Mouse (Mus musculus) E14TG2a.4 (cell line): ENCODE measurements around the gene Mtor.

Source experiments
- H3K27me3 ChIP-seq: 2 replicates; pipeline ENCODE4 v1.6.1; 2014; ENCODE audit warnings: low read length, control low read depth; ENCODE audit not compliant: insufficient read depth
- H3K36me3 ChIP-seq: 2 replicates; pipeline ENCODE4 v1.6.1; 2014; ENCODE audit warnings: low read length, control low read depth; ENCODE audit not compliant: insufficient read depth
- H3K4me1 ChIP-seq: replicated peaks from 2 replicates; pipeline ENCODE4 v1.6.1; 2014; ENCODE audit warnings: low read depth, low read length, control low read depth
- H3K4me3 ChIP-seq: replicated peaks from 2 replicates; pipeline ENCODE4 v1.5.1; 2014; ENCODE audit warnings: mild to moderate bottlenecking, low read length
- H3K9me3 ChIP-seq: 2 replicates; pipeline ENCODE4 v1.6.1; 2014; ENCODE audit warnings: low read length, control low read depth
- CTCF ChIP-seq: conservative IDR thresholded peaks from 2 replicates; pipeline ENCODE4 v1.5.1; 2014; ENCODE audit warnings: low read length
- NANOG ChIP-seq: IDR thresholded peaks from 2 replicates; pipeline ENCODE4 v1.6.1; 2014; ENCODE audit warnings: borderline replicate concordance, low read length, mixed read lengths
- POU5F1 ChIP-seq: IDR thresholded peaks from 2 replicates; pipeline ENCODE4 v1.6.1; 2014; ENCODE audit warnings: low read length, borderline replicate concordance

Mtor gene

GRCm38 (mm10) chr4:148518235-148518795 lies 69.9 kb downstream of the Mtor start:
- H3K4me1 ChIP-seq: peaks cover 12% of the 10 kb centered on the region
- no peaks in the 10 kb centered on the region for H3K9me3 ChIP-seq
- no peaks in the 10 kb centered on the region for H3K27me3 ChIP-seq
- H3K4me3 ChIP-seq: no peak overlapping the region
- no peak for TF ChIP-seq CTCF
- TF ChIP-seq NANOG: no peak
- no peak for TF ChIP-seq POU5F1
- H3K36me3 ChIP-seq: peaks cover 79% of the 10 kb centered on the region

GRCm38 (mm10) chr4:148523538-148523937 lies 75.1 kb downstream of the Mtor start:
- Histone ChIP-seq H3K9me3 (no peaks in the 10 kb centered on the region), H3K27me3 (no peaks in the 10 kb centered on the region), H3K4me3 (no peak overlapping the region), H3K4me1 (peaks cover 2% of the 10 kb centered on the region), H3K36me3 (peaks cover 77% of the 10 kb centered on the region)
- TF ChIP-seq CTCF: no peak
- TF ChIP-seq POU5F1: no peak

- no peaks in the 10 kb centered on the region for H3K4me1 ChIP-seq
- H3K4me3 ChIP-seq: no peak overlapping the region
- TF ChIP-seq NANOG: no peak
- TF ChIP-seq POU5F1: no peak
- TF ChIP-seq CTCF: no peak
- H3K27me3 ChIP-seq: no peaks in the 10 kb centered on the region
- no peaks in the 10 kb centered on the region for H3K9me3 ChIP-seq
- peaks cover 84% of the 10 kb centered on the region for H3K36me3 ChIP-seq
These were observed 78.9 kb downstream of the Mtor start for GRCm38 (mm10) chr4:148527158-148527910.

- no peak overlapping the region for H3K4me3 ChIP-seq
- H3K9me3 ChIP-seq: no peaks in the 10 kb centered on the region
- H3K4me1 ChIP-seq: no peaks in the 10 kb centered on the region
- H3K36me3 ChIP-seq: peaks cover 93% of the 10 kb centered on the region
- no peaks in the 10 kb centered on the region for H3K27me3 ChIP-seq
- TF ChIP-seq CTCF (no peak), POU5F1 (no peak), NANOG (no peak)
These were observed 81.9 kb downstream of the Mtor start for GRCm38 (mm10) chr4:148530351-148530750.

- Histone ChIP-seq H3K36me3 (peaks cover 93% of the 10 kb centered on the region), H3K4me3 (no peak overlapping the region), H3K4me1 (no peaks in the 10 kb centered on the region), H3K9me3 (no peaks in the 10 kb centered on the region), H3K27me3 (no peaks in the 10 kb centered on the region)
- no peak for TF ChIP-seq POU5F1
- TF ChIP-seq CTCF: no peak
- TF ChIP-seq NANOG: no peak
These were observed 82.4 kb downstream of the Mtor start for GRCm38 (mm10) chr4:148530778-148531177.

GRCm38 (mm10) chr4:148531341-148531740 lies 82.9 kb downstream of the Mtor start:
- TF ChIP-seq CTCF: no peak
- no peak for TF ChIP-seq POU5F1
- TF ChIP-seq NANOG: no peak
- H3K27me3 ChIP-seq: no peaks in the 10 kb centered on the region
- H3K9me3 ChIP-seq: no peaks in the 10 kb centered on the region
- peaks cover 93% of the 10 kb centered on the region for H3K36me3 ChIP-seq
- no peaks in the 10 kb centered on the region for H3K4me1 ChIP-seq
- no peak overlapping the region for H3K4me3 ChIP-seq

GRCm38 (mm10) chr4:148532516-148532915 lies 84.1 kb downstream of the Mtor start:
- Histone ChIP-seq H3K27me3 (no peaks in the 10 kb centered on the region), H3K9me3 (no peaks in the 10 kb centered on the region), H3K4me3 (no peak overlapping the region), H3K4me1 (no peaks in the 10 kb centered on the region), H3K36me3 (peaks cover 93% of the 10 kb centered on the region)
- TF ChIP-seq CTCF (no peak), POU5F1 (no peak), NANOG (no peak)

- Histone ChIP-seq H3K9me3 (no peaks in the 10 kb centered on the region), H3K36me3 (peaks cover 96% of the 10 kb centered on the region), H3K27me3 (no peaks in the 10 kb centered on the region), H3K4me3 (no peak overlapping the region), H3K4me1 (no peaks in the 10 kb centered on the region)
- TF ChIP-seq CTCF (no peak), POU5F1 (no peak), NANOG (no peak)
These were observed 85.4 kb downstream of the Mtor start for GRCm38 (mm10) chr4:148533613-148534328.
